Mouse (Mus musculus): ENCODE results near the gene Gm20388. TPM values are rescaled to one million over a fixed set of nuclear protein-coding genes. Genes with fewer than 3 reads are reported as not detected.

The Gm20388 gene
- total and polyA plus RNA-seq, 2 experiments from 2014 or later = 17.3 TPM; not detected in 1

GRCm38 (mm10) chr8:122635878-122636802, 2725.5 kb downstream of the Gm20388 start:
- H3K27ac ChIP-seq (ENCODE audit: low read depth) = no peak overlapping the region
- ATAC-seq (ENCODE audit: insufficient read depth, low read depth) = no peak; the same call in 1 of the 2 replicates

GRCm38 (mm10) chr8:122636803-122637175, 2726.1 kb downstream of the Gm20388 start:
- WGBS = 42% methylated on average over 9 of the region's 9 CpGs
- peak; percentile 46 for DNase-seq (ENCODE audit: low spot score)
- H3K27ac ChIP-seq (ENCODE audit: low read depth) = no peak overlapping the region
- peak; percentile 51 for ATAC-seq (ENCODE audit: insufficient read depth, low read depth)
- no peaks in the 10 kb centered on the region for H3K9me3 ChIP-seq (replicated peaks; ENCODE audit: control insufficient read depth, low read length)
- no peak for TF ChIP-seq EP300 (IDR thresholded peaks at IDR 0.05; ENCODE audit: low read depth)
- TF ChIP-seq CTCF (IDR thresholded peaks at IDR 0.05; ENCODE audit: low read depth) = no peak
- H3K27me3 ChIP-seq (ENCODE audit: control insufficient read depth, insufficient read depth, low read length) = no peaks in the 10 kb centered on the region
- H3K4me3 ChIP-seq (ENCODE audit: low read depth, low read length) = no peak overlapping the region
- H3K9ac ChIP-seq (replicated peaks; ENCODE audit: low read depth, low read length) = no peak overlapping the region
- peaks cover 13% of the 10 kb centered on the region; the same call in 1 of the 2 replicates for H3K4me1 ChIP-seq (ENCODE audit: control insufficient read depth, insufficient read depth)
- H3K4me2 ChIP-seq (ENCODE audit: low read depth, low read length) = no peak overlapping the region
- peaks cover 36% of the 10 kb centered on the region for H3K36me3 ChIP-seq (replicated peaks; ENCODE audit: control insufficient read depth, insufficient read depth, low read length)

More at GRCm38 (mm10) chr8:122635878-122636802, 2725.5 kb downstream of the Gm20388 start:
- Histone ChIP-seq H3K9ac (replicated peaks; ENCODE audit: low read depth, low read length) (no peak overlapping the region), H3K4me3 (ENCODE audit: low read depth, low read length) (no peak overlapping the region), H3K9me3 (replicated peaks; ENCODE audit: control insufficient read depth, low read length) (no peaks in the 10 kb centered on the region), H3K4me2 (ENCODE audit: low read depth, low read length) (no peak overlapping the region), H3K27me3 (ENCODE audit: control insufficient read depth, insufficient read depth, low read length) (no peaks in the 10 kb centered on the region), H3K36me3 (replicated peaks; ENCODE audit: control insufficient read depth, insufficient read depth, low read length) (peaks cover 38% of the 10 kb centered on the region), H3K4me1 (ENCODE audit: control insufficient read depth, insufficient read depth) (peaks cover 13% of the 10 kb centered on the region; the same call in 1 of the 2 replicates)
- 46% methylated on average over 14 of the region's 14 CpGs for WGBS
- TF ChIP-seq CTCF (IDR thresholded peaks at IDR 0.05; ENCODE audit: low read depth) (no peak), EP300 (IDR thresholded peaks at IDR 0.05; ENCODE audit: low read depth) (no peak)
- DNase-seq (ENCODE audit: low spot score) = no peak

GRCm38 (mm10) chr8:122637230-122637629, 2726.6 kb downstream of the Gm20388 start:
- H3K9ac ChIP-seq (replicated peaks; ENCODE audit: low read depth, low read length) = no peak overlapping the region
- DNase-seq (ENCODE audit: low spot score) = no peak
- 75% methylated on average over 9 of the region's 9 CpGs for WGBS
- TF ChIP-seq CTCF (IDR thresholded peaks at IDR 0.05; ENCODE audit: low read depth) (no peak), EP300 (IDR thresholded peaks at IDR 0.05; ENCODE audit: low read depth) (no peak)
- H3K4me1 ChIP-seq (ENCODE audit: control insufficient read depth, insufficient read depth) = peaks cover 14% of the 10 kb centered on the region; the same call in 1 of the 2 replicates
- no peak overlapping the region for H3K4me2 ChIP-seq (ENCODE audit: low read depth, low read length)
- H3K27me3 ChIP-seq (ENCODE audit: control insufficient read depth, insufficient read depth, low read length) = no peaks in the 10 kb centered on the region
- no peak overlapping the region for H3K4me3 ChIP-seq (ENCODE audit: low read depth, low read length)
- peaks cover 32% of the 10 kb centered on the region for H3K36me3 ChIP-seq (replicated peaks; ENCODE audit: control insufficient read depth, insufficient read depth, low read length)
- no peak for ATAC-seq (ENCODE audit: insufficient read depth, low read depth)
- no peak overlapping the region for H3K27ac ChIP-seq (ENCODE audit: low read depth)
- no peaks in the 10 kb centered on the region for H3K9me3 ChIP-seq (replicated peaks; ENCODE audit: control insufficient read depth, low read length)

GRCm38 (mm10) chr8:122638601-122639000, 2728.0 kb downstream of the Gm20388 start:
- no peak for DNase-seq (ENCODE audit: low spot score)
- Histone ChIP-seq H3K9ac (replicated peaks; ENCODE audit: low read depth, low read length) (no peak overlapping the region), H3K9me3 (replicated peaks; ENCODE audit: control insufficient read depth, low read length) (no peaks in the 10 kb centered on the region), H3K4me1 (ENCODE audit: control insufficient read depth, insufficient read depth) (peaks cover 20% of the 10 kb centered on the region; the same call in 1 of the 2 replicates), H3K27ac (ENCODE audit: low read depth) (no peak overlapping the region), H3K4me2 (ENCODE audit: low read depth, low read length) (no peak overlapping the region), H3K4me3 (ENCODE audit: low read depth, low read length) (no peak overlapping the region), H3K36me3 (replicated peaks; ENCODE audit: control insufficient read depth, insufficient read depth, low read length) (peaks cover 29% of the 10 kb centered on the region), H3K27me3 (ENCODE audit: control insufficient read depth, insufficient read depth, low read length) (no peaks in the 10 kb centered on the region)
- no peak for ATAC-seq (ENCODE audit: insufficient read depth, low read depth)
- 84% methylated on average over 16 of the region's 16 CpGs for WGBS
- TF ChIP-seq EP300 (IDR thresholded peaks at IDR 0.05; ENCODE audit: low read depth) (no peak), CTCF (IDR thresholded peaks at IDR 0.05; ENCODE audit: low read depth) (no peak)

- H3K27me3 ChIP-seq (ENCODE audit: control insufficient read depth, insufficient read depth, low read length) = no peaks in the 10 kb centered on the region
- H3K4me1 ChIP-seq (ENCODE audit: control insufficient read depth, insufficient read depth) = peaks cover 20% of the 10 kb centered on the region; the same call in 1 of the 2 replicates
- 57% methylated on average over 16 of the region's 16 CpGs for WGBS
- no peak overlapping the region for H3K4me2 ChIP-seq (ENCODE audit: low read depth, low read length)
- no peak for ATAC-seq (ENCODE audit: insufficient read depth, low read depth)
- no peaks in the 10 kb centered on the region for H3K9me3 ChIP-seq (replicated peaks; ENCODE audit: control insufficient read depth, low read length)
- H3K9ac ChIP-seq (replicated peaks; ENCODE audit: low read depth, low read length) = no peak overlapping the region
- H3K27ac ChIP-seq (ENCODE audit: low read depth) = no peak overlapping the region
- DNase-seq (ENCODE audit: low spot score) = no peak
- H3K36me3 ChIP-seq (replicated peaks; ENCODE audit: control insufficient read depth, insufficient read depth, low read length) = peaks cover 20% of the 10 kb centered on the region
- H3K4me3 ChIP-seq (ENCODE audit: low read depth, low read length) = no peak overlapping the region
- TF ChIP-seq CTCF (IDR thresholded peaks at IDR 0.05; ENCODE audit: low read depth) (no peak), EP300 (IDR thresholded peaks at IDR 0.05; ENCODE audit: low read depth) (no peak)
These were observed 2729.0 kb downstream of the Gm20388 start for GRCm38 (mm10) chr8:122639521-122640248.
